ENCODE assay signal across 17 mouse cellular contexts in genomic region chr2:167945451-167945850, GRCm38 (mm10). TPM values are rescaled to one million over a fixed set of nuclear protein-coding genes. Genes with fewer than 3 reads are reported as not detected.
DNase-seq lines count a peak whose midpoint lies in the region; ATAC-seq and TF ChIP-seq lines count a peak whose summit lies in the region.
"Had no signal": no experiment of that assay in that cellular context is flagged by ENCODE, and none has a peak within 500 bp of the region (broad histone marks: within the 10 kb centered on the region; RNA-seq: fewer than 3 reads in every experiment).

No protein-coding gene starts in this region.

- H3K27me3 ChIP-seq in limb, embryonic 15.5 days: no peaks in the 10 kb centered on the region
- H3K27me3 ChIP-seq: liver, embryonic 15.5 days; midbrain, embryonic 12.5 days had no signal

- no peak for ATAC-seq in limb, embryonic 15.5 days (ENCODE audit: insufficient number of reproducible peaks, low FRiP score, low TSS enrichment, low read depth)
- ATAC-seq: intestine, postnatal 0 days had no signal

- peaks cover 85% of the 10 kb centered on the region for H3K4me1 ChIP-seq in limb, embryonic 15.5 days

- H3K36me3 ChIP-seq in limb, embryonic 15.5 days: no peaks in the 10 kb centered on the region
- H3K36me3 ChIP-seq: forebrain, embryonic 10.5 days; liver, embryonic 15.5 days; midbrain, embryonic 12.5 days had no signal

- WGBS in limb, embryonic 15.5 days: 63% methylated on average over 5 of the region's 5 CpGs

- intact Hi-C loops in gastrocnemius, adult 2 months (cut with DNase I): no loop called here
- intact Hi-C loops in left cerebral cortex, postnatal 4 days (cut with DNase I): no loop called here
- intact Hi-C loops in left cerebral cortex, postnatal 36 days (cut with DNase I): no loop called here

- TF ChIP-seq CTCF in gastrocnemius, adult 2 months (IDR thresholded peaks at IDR 0.05): no peak

- H3K9ac ChIP-seq in limb, embryonic 15.5 days: no peak overlapping the region
- H3K9ac ChIP-seq: liver, embryonic 15.5 days; midbrain, embryonic 12.5 days had no signal

- H3K27ac ChIP-seq in gastrocnemius, adult 2 months: peak overlapping the region; percentile 48; the same call in 1 of the 2 replicates
- peak overlapping the region; percentile 50; the same call in 1 of the 2 replicates for H3K27ac ChIP-seq in limb, embryonic 15.5 days
- H3K27ac ChIP-seq: forebrain, embryonic 10.5 days; liver, embryonic 15.5 days; midbrain, embryonic 12.5 days had no signal

- H3K4me2 ChIP-seq in limb, embryonic 15.5 days: no peak overlapping the region
- H3K4me2 ChIP-seq: liver, embryonic 15.5 days; midbrain, embryonic 12.5 days had no signal

- DNase-seq in gastrocnemius, adult 2 months: peak; percentile 61
- no peak for DNase-seq in gastrocnemius, postnatal 10 days
- DNase-seq in left cerebral cortex, postnatal 4 days: peak; percentile 55
- DNase-seq in left cerebral cortex, postnatal 36 days (ENCODE audit: low spot score in 2 of 2): no peak
- DNase-seq in adrenal gland, postnatal 25 days: peak; percentile 41
- DNase-seq in thymus, postnatal 10 days (ENCODE audit: low spot score in 2 of 2): no peak
- DNase-seq: heart, postnatal 36 days; kidney, postnatal 10 days; layer of hippocampus, adult 9-11 months; lung, postnatal 10 days; right cerebral cortex, postnatal 25 days; thymus, adult 18-20 months had no signal

- no peak overlapping the region for H3K4me3 ChIP-seq in gastrocnemius, adult 2 months
- no peak overlapping the region for H3K4me3 ChIP-seq in limb, embryonic 15.5 days
- H3K4me3 ChIP-seq: forebrain, embryonic 10.5 days; liver, embryonic 15.5 days; midbrain, embryonic 12.5 days had no signal

- H3K9me3 ChIP-seq in limb, embryonic 15.5 days: no peaks in the 10 kb centered on the region
- H3K9me3 ChIP-seq: forebrain, embryonic 10.5 days; liver, embryonic 15.5 days; midbrain, embryonic 12.5 days had no signal

RNA-seq across cellular contexts. Expression of gene Ptpn1, which starts 13.6 kb away (rescaled TPM):
- total RNA-seq in gastrocnemius, adult 2 months (2021): 10 to 100 TPM; 15.4 to 19.6 TPM
- total RNA-seq in gastrocnemius, postnatal 10 days (2021): 10 to 100 TPM; 16.4 to 22.7 TPM
- total RNA-seq in left cerebral cortex, postnatal 4 days (2021): 10 to 100 TPM; 66.8 to 68.7 TPM
- 10 to 100 TPM; 50.7 to 55.3 TPM for total RNA-seq in left cerebral cortex, postnatal 36 days (2021)
- total RNA-seq in adrenal gland, postnatal 25 days (2021): 37.0 and 53.1 TPM in 2 replicates
- 50.2 and 55.6 TPM in 2 replicates for polyA plus RNA-seq in limb, embryonic 15.5 days (2015; fragmentation: Nextera tagmentation; extraction: Ambion mirVana)

Comparison
In these comparisons a context has a peak if more than half of its experiments do, and no peak if none do; other contexts are left out.
1. DNase-seq: peak in gastrocnemius, adult 2 months (single experiment), left cerebral cortex, postnatal 4 days (single experiment) and adrenal gland, postnatal 25 days (single experiment); none in gastrocnemius, postnatal 10 days (single experiment), left cerebral cortex, postnatal 36 days (0 of 2) and thymus, postnatal 10 days (0 of 2).